Mouse (Mus musculus) bone marrow, adult 2 months (tissue): ENCODE measurements around the gene Angptl8.

Source experiments
- CTCF ChIP-seq: fragments of 200-500 bp; IDR thresholded peaks from 2 replicates; pipeline ENCODE4 v1.5.1; 2011; ENCODE audit warnings: low read length, control low read depth; ENCODE audit not compliant: control insufficient read depth, insufficient read depth
- POLR2A ChIP-seq: fragments of 200-500 bp; IDR thresholded peaks from 2 replicates; pipeline ENCODE4 v1.6.1; 2011; ENCODE audit warnings: low read depth, mild to moderate bottlenecking, control low read depth, low read length, borderline replicate concordance; ENCODE audit not compliant: control insufficient read depth

DNA sequence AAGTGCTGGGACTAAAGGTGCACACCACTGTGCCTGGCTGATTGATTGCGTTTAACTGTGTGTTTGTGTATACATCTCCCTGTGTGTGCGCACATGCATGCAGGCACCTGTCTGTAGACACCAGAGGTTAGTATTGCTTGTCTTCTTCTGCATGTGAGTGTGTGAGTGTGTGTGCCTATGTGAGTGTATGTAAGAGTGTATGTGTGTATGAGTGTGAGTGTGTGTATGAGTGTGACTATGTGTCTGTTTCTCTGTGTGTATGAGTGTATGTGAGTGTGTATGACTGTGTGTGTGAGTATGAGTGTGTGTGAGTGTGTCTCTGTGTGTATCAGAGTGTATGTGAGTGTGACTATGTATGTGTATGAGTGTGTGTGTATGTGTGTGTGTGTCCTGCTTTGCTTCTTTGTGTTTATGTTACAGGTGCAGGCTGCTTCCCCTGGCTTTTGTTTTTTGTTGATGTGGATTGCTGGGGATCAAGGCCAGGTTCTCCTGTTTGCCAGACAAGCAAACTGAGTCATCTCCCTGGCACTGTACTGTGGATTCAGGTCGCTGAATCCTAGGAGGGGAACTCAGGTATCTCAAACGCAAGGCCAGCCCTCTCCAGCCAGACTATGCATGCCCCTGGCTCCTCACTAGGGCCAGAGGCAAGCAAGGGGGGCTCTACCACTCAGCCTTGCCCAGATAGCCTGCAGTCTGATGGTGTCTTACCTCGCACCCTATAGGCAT, 30.5 kb downstream of the Angptl8 start:
- no peak for TF ChIP-seq POLR2A
- no peak for TF ChIP-seq CTCF
